Mouse (Mus musculus): ENCODE data around the gene Cdc42se1.

DNA sequence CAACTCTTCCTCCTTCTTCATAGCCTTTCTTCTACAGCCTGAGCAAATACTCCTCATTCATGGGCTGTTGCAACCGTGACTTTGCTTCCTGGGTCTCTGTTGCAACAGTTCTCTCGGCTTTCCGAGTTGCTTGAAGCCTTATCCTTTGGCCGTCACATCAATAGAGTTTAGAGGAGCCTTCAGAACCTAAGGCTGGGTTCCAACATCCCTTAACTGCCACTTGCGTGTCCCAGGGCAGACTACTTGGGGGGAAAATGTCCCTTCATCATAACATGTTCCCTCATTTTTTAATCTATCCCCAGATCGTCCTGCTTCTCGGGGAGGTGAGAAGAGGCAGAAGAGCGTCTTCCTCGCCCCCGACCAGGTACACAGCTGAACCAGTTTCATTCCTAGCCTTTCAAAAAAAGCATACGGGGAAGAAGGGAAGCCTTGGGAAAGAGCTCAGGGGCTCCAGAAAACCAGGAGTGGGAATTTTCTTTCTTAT is 53.9 kb downstream of the Cdc42se1 start:
- no peak for TF ChIP-seq CTCF (IDR thresholded peaks at IDR 0.05; ENCODE audit: low read depth, low read length)
- TF ChIP-seq POLR2A (IDR thresholded peaks at IDR 0.05; ENCODE audit: borderline replicate concordance, low read depth, low read length): no peak

Data from bone marrow macrophage, adult 2 months (primary cell).